Mouse (Mus musculus) CH12.LX (cell line): ENCODE data around the gene Gm37240.

Experiments used
- CHD2 ChIP-seq: IDR thresholded peaks from 2 replicates; pipeline ENCODE4 v1.6.1; 2011; ENCODE audit warnings: low read length, improper control_type of control experiment
- CTCF ChIP-seq, 2 experiments: IDR thresholded peaks in 1 of 2; conservative IDR thresholded peaks in 1 of 2; 2 replicates each; pipeline ENCODE4 v1.5.1; 2011 to 2012; ENCODE audit warnings: low read depth in 2 of 2, low read length in 2 of 2, improper control_type of control experiment in 1 of 2, inconsistent platforms in 1 of 2, mild to moderate bottlenecking in 1 of 2, moderate library complexity in 1 of 2
- E2F4 ChIP-seq: IDR thresholded peaks from 2 replicates; pipeline ENCODE4 v1.6.1; 2011; ENCODE audit warnings: low read depth, low read length, improper control_type of control experiment; ENCODE audit not compliant: insufficient replicate concordance
- EP300 ChIP-seq: IDR thresholded peaks from 2 replicates; pipeline ENCODE4 v1.6.1; 2011; ENCODE audit warnings: low read length, improper control_type of control experiment
- JUN ChIP-seq: IDR thresholded peaks from 2 replicates; pipeline ENCODE4 v1.6.1; 2011; ENCODE audit warnings: low read depth, mild to moderate bottlenecking, low read length, improper control_type of control experiment, moderate library complexity; ENCODE audit not compliant: insufficient read depth
- JUND ChIP-seq: conservative IDR thresholded peaks from 2 replicates; pipeline ENCODE4 v1.6.1; 2011; ENCODE audit warnings: low read depth, low read length, improper control_type of control experiment
- MAZ ChIP-seq: IDR thresholded peaks from 2 replicates; pipeline ENCODE4 v1.6.1; 2012; ENCODE audit warnings: low read depth, mild to moderate bottlenecking, inconsistent platforms, low read length, improper control_type of control experiment, moderate library complexity
- MXI1 ChIP-seq: IDR thresholded peaks from 2 replicates; pipeline ENCODE4 v1.6.1; 2011; ENCODE audit warnings: mild to moderate bottlenecking, low read depth, low read length, improper control_type of control experiment
- POLR2A ChIP-seq: IDR thresholded peaks from 2 replicates; pipeline ENCODE4 v1.6.1; 2011; ENCODE audit warnings: low read depth, mild to moderate bottlenecking, improper control_type of control experiment, low read length
- TBP ChIP-seq: conservative IDR thresholded peaks from 2 replicates; pipeline ENCODE4 v1.6.1; 2011; ENCODE audit warnings: low read depth, low read length, improper control_type of control experiment

- no peak for TF ChIP-seq CTCF (conservative IDR thresholded peaks at IDR 0.05 in 1 of 2, IDR thresholded peaks at IDR 0.05 in 1 of 2; ENCODE audit: low read depth in 2 of 2, low read length in 2 of 2)
- TF ChIP-seq POLR2A = no peak
- TF ChIP-seq EP300 = no peak
- no peak for TF ChIP-seq E2F4
- no peak for TF ChIP-seq JUND
- TF ChIP-seq CHD2 = no peak
- TF ChIP-seq MXI1 = no peak
- TF ChIP-seq TBP = no peak
- TF ChIP-seq JUN = no peak
- TF ChIP-seq MAZ = no peak
These were observed 1034.4 kb downstream of the Gm37240 start for GRCm38 (mm10) chr3:84852877-84853276.
